Mouse (Mus musculus) thymus, postnatal 14 days (tissue): ENCODE measurements around the gene Pdha1.
A peak's percentile ranks its signal among the peaks of the same experiment; 100 is the strongest.

Source experiments
- DNase-seq: peaks from one replicate; pipeline ENCODE4 v3.0.0; 2021

Gene Pdha1

GRCm38 (mm10) chrX:160137861-160138717 is at the start of gene Pdha1:
Gene Pdha1, minus strand, starts transcription at chrX:160138413.
- DNase-seq, result peak; percentile 86

DNA sequence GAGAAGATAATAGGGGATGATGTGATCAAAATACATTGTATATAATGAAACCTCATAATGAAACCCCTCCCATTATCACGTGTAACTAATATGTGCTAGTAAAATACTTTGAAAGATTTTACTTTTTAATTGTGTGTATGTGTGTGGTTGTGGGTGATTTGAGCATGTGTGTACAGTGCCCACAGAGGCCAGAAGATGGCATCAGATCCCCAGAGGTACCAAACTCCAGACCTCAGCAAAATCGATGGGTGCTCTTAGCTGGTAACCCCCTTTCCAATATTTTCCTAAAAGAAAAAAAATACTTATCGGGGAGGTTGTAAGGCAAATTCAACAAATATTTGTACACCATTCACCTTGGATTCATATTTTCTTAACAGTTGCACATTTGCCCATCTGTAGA is 40.8 kb upstream of the Pdha1 start:
- no peak for DNase-seq

DNA sequence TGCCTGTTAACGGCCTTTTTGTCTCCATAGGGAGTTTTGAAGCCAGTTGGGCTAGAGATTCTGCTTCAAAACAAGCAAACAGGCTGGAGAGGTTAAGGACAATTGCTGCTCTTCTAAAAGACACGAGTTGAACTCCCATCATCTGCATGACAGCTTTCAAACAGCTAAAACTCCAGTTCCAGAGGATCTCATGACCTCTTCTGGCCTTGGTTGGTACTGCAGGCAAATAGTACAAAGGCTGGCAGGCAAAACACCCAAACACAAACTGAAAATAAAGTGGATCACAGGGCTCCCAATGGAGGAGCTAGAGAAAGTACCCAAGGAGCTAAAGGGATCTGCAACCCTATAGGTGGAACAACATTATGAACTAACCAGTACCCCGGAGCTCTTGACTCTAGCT is 31.9 kb upstream of the Pdha1 start:
- peak; percentile 58 for DNase-seq

DNA sequence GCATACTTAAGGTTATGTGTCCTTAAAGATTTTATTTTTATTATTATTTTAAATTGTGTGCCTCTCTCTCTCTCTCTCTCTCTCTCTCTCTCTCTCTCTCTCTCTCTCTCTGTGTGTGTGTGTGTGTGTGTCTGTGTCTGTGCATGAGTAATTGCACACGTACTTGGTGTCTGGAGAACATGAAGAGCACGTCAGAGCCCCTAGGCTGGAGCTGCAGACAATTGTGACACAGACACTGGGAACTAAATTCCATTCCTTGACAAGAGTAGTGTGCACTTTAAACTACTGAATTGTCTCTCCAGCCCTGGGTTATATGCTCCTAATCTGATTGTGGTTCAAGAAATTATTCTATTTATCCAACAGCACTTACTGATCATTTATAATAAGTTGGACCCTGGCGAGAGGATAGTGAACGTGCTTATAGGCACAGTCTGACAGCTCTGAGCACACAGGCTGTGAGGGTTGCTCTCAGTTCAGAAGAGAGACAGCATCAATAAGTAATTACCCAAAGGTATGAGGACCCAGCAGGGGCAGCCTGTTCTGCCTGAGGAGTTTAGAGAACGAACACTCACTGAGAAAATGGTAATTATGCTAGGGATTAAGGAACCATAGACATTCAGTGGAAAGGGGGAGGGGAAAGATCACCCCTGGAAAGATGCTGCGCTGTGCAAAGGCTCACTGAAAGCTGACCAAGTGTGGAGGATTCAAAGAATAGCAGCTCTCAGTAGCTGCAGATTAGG is 28.2 kb upstream of the Pdha1 start:
- no peak for DNase-seq

DNA sequence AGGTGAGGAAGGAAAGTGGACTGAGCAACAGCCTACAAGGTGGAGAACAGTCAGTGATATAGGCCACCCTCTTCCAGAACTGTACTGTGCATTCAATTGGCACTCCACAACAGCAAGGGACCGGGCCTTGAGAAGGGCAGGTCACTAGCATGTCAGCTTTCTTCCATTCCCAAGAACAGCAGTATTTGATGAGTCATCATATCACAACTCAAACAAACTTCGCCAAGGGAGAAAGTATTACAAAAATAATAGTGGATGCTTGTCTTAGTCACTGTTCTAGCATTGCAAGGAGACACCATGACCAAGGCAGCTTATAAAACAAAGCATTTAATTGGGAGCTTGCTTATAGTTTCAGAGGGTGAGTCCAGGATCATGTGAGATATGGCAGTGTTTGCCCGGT is 26.0 kb upstream of the Pdha1 start:
- no peak for DNase-seq

- DNase-seq, result no peak
These were observed 15.1 kb upstream of the Pdha1 start for GRCm38 (mm10) chrX:160153147-160153815.

GRCm38 (mm10) chrX:160148859-160149258 is 10.6 kb upstream of the Pdha1 start:
- DNase-seq, result no peak

DNA sequence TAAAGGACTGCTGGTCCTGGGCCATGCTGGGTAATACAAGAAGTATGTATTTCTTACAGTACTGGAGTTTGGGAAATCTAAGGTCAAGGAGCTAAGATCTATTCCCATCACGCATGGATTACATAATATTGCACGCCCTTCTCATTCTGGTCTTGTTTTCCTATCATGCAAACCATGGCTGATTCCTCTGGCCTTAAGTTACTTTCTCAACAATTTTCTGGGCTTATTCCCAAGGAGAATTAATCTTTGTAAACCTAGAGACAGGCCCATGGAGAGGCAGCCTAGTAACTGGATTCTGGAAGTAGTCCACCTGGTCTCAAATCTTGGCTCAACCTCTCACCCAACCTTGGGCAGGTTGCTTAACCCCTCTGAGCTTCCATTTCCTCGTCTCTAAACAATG is 9.2 kb upstream of the Pdha1 start:
- no peak for DNase-seq

DNA sequence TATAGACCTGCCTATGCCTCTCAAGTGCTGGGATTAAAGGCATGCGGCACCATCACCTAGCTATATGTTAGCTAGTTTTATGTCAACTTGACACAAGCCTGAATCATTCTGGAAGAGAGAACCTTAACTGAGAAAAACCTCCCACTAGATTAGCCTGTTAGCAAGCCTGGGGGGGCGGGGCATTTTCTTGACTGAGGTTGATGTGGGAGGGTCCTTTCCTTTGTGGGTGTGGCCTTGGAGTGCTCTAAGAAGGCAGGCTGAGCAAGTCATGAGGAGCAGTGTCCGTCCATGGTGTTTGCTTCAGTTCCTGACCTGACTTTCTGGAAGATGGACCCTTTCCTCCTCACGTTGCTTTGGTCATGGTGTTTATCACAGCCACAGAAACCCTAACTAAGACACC is 8.6 kb upstream of the Pdha1 start:
- no peak for DNase-seq

DNA sequence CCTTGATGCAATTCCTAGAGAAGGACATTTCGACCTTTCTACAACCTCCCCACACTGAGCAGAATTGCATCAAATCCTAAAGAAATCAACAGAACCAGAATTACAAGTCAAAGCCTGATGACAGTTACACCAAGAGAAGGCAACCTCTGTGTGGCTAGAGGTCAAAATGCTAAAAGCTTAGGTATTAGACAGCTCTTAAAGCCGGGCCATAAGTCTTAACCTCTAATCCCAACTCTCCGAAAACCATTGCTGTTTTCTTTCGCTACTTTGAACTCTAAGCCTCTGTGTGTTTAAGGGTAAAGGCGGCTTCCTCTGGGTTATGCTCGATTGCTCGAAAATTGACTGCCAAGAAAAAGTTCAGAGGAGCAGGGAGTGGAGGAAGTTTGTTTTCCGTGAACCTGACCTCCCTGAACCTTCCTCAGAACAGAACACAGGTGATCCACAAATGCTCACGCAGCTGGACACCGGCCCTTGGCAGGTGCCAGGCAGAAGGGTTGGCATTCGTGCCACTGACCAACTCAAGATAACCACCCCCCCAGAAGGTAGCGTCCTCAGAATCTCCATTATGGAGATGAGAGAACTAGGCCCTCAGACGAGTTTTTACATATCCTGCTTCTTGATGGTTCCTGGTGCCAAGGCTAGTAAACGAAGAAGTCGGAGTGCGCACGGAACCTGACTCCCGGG is 894 bp downstream of the Pdha1 start:
- peak; percentile 18 for DNase-seq

GRCm38 (mm10) chrX:160136153-160136552 is 2.1 kb downstream of the Pdha1 start:
- peak; percentile 49 for DNase-seq

DNA sequence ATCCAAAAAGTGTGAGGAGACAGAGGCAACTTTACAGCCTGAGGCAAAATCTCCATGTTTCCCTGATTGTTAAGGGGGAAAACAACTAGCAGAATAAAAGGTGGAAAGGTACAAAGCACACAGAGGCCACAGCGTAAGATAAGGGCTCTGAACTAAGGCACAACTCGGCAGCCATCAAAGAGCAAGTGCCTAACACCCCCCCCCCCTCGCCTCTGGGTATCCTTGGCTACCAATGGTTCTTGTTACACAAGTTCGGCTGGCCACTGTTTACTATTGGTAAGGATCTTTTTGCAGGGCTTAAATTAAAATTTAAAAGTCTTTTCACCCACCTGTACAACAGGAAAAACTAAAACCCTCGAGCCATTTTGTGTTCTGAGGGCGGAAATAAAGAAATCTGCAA is 2.5 kb downstream of the Pdha1 start:
- peak; percentile 7 for DNase-seq

GRCm38 (mm10) chrX:160134136-160134843 is 3.9 kb downstream of the Pdha1 start:
- no peak for DNase-seq

DNA sequence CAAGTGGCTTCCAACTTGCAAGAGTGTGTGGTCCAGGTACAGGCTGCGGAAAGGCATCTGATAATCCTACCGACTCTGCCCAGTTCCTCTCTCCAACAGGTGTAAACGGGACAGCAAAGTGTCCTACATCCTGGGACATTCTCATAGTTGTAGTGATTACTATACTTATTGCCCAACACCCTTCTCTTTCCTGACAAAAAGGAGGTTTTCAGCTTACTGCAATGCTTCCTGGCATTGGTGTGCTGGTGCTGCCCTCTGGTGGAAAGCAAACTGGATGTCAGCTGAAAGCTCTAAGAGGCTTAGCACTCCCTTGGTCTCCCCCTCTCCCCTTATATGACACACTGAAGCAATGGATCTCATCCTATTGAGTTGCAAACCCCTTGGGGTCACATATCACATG is 21.6 kb downstream of the Pdha1 start:
- DNase-seq, result peak; percentile 61

DNA sequence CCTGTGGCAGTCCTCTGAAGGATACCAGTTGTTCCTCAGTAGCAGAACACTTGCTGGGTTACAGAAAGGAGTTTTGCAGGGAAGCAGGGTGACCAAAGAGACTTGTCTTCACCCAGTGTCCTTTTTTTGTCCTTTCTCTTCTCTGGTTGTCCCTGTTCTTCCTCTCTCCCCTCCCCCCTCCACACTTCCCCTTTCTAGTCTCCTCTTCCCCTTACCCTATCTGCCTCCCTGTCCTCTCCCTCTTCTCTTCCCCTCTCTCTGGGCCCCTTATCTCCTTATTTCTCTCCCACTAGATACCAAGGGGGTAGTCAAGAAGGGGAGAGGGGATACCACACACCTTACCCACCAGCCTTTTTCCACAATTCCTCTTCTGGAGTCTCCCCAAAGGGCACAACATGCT is 22.1 kb downstream of the Pdha1 start:
- DNase-seq, result no peak

GRCm38 (mm10) chrX:160113777-160114176 is 24.4 kb downstream of the Pdha1 start:
- no peak for DNase-seq

- no peak for DNase-seq
These were observed 30.4 kb downstream of the Pdha1 start for GRCm38 (mm10) chrX:160107817-160108216.

DNA sequence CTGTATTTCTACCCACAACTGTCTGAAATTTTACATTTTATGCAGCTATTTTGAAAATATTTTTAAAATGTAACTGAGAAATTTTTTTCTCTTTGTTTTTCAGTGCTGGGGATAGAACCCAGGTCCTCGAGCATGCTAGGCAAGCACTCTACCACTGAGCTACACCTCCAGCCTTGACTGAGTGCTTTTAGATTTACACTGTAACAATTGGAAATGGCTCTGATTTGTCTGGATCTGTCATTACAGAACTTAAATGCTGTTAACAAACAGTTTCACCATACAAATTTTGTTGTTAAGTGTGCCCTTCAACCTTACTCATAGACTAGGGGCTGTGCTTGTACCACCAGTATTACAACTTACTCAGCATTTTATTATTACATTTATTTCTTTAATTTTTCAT is 46.2 kb downstream of the Pdha1 start:
- DNase-seq, result no peak
